In genomic region chr16:31589576-31589975, GRCm38 (mm10) we compare ENCODE assay signal across 10 mouse cellular contexts.
A peak's percentile ranks its signal among the peaks of the same experiment; 100 is the strongest.
DNase-seq lines count a peak whose midpoint lies in the region; ATAC-seq and TF ChIP-seq lines count a peak whose summit lies in the region.
"Had no signal": no experiment of that assay in that cellular context is flagged by ENCODE, and none has a peak within 500 bp of the region (broad histone marks: within the 10 kb centered on the region; RNA-seq: fewer than 3 reads in every experiment).

No protein-coding gene starts in this region.

- H3K27ac ChIP-seq in lung, embryonic 16.5 days (ENCODE audit: low read length) = peak overlapping the region; percentile 56
- H3K27ac ChIP-seq in olfactory bulb, adult 2 months (ENCODE audit: insufficient read depth, low read depth, low read length) = peak overlapping the region; percentile 78

- ATAC-seq in lung, embryonic 16.5 days (ENCODE audit: low read depth) = 0 out of 2 replicates have a peak, but pooled peaks have one; percentile 13
- ATAC-seq: liver, postnatal 0 days had no signal

- H3K27me3 ChIP-seq in lung, embryonic 16.5 days (ENCODE audit: control insufficient read depth, insufficient read depth, low read depth, low read length) = no peaks in the 10 kb centered on the region

- H3K4me2 ChIP-seq in lung, embryonic 16.5 days (ENCODE audit: low read depth, low read length) = no peak overlapping the region

- no peak for TF ChIP-seq CTCF in olfactory bulb, adult 2 months (IDR thresholded peaks at IDR 0.05; ENCODE audit: insufficient read depth, low read depth, low read length)

- no peak overlapping the region for H3K4me3 ChIP-seq in lung, embryonic 16.5 days (ENCODE audit: low read length)
- H3K4me3 ChIP-seq in olfactory bulb, adult 2 months (ENCODE audit: insufficient read depth, low read depth, low read length) = no peak overlapping the region

- H3K4me1 ChIP-seq in lung, embryonic 16.5 days (replicated peaks; ENCODE audit: control insufficient read depth, insufficient read depth, low read length) = peaks cover 19% of the 10 kb centered on the region
- peaks cover 37% of the 10 kb centered on the region for H3K4me1 ChIP-seq in olfactory bulb, adult 2 months (ENCODE audit: control insufficient read depth, insufficient read depth, low read length)

- H3K36me3 ChIP-seq in lung, embryonic 16.5 days (ENCODE audit: control insufficient read depth, insufficient read depth, low read length) = no peaks in the 10 kb centered on the region

- no peaks in the 10 kb centered on the region for H3K9me3 ChIP-seq in lung, embryonic 16.5 days (ENCODE audit: control insufficient read depth, low read length)

- no peak overlapping the region for H3K9ac ChIP-seq in lung, embryonic 16.5 days (ENCODE audit: low read length)
- H3K9ac ChIP-seq: liver, postnatal 0 days had no signal

- TF ChIP-seq POLR2A in olfactory bulb, adult 2 months (IDR thresholded peaks at IDR 0.05; ENCODE audit: insufficient read depth, low read depth, low read length) = no peak

- peak; percentile 21 for DNase-seq in embryo, embryonic 9.5 days (ENCODE audit: extremely low spot score)
- DNase-seq in embryo, embryonic 10 days (ENCODE audit: low spot score) = no peak
- no peak for DNase-seq in lung, postnatal 14 days
- peak; percentile 27 for DNase-seq in gastrocnemius, postnatal 10 days
- DNase-seq in spleen, adult 18-20 months = no peak
- DNase-seq in layer of hippocampus, adult 11-12 months (ENCODE audit: low spot score) = no peak
- DNase-seq: kidney, postnatal 14 days; liver, postnatal 0 days had no signal

- 45% methylated on average over 6 of the region's 6 CpGs for WGBS in lung, embryonic 16.5 days
- 6% methylated on average over 6 of the region's 6 CpGs for WGBS in olfactory bulb, adult 2 months

Comparison
In these comparisons a context has a peak if more than half of its experiments do, and no peak if none do; other contexts are left out.
1. DNase-seq: peak in embryo, embryonic 9.5 days (single experiment) and gastrocnemius, postnatal 10 days (single experiment); none in embryo, embryonic 10 days (single experiment), lung, postnatal 14 days (single experiment), spleen, adult 18-20 months (0 of 2) and layer of hippocampus, adult 11-12 months (single experiment).